Mouse (Mus musculus) c-Kit-positive CD71-positive TER-119-positive erythroid progenitor cells, embryonic 14.5 days (primary cell): ENCODE measurements at regions not wholly inside any gene's neighbourhood (a gene's known extent, or its start where the extent isn't known, plus 50 kb on each side); places are given as distances from the start of the nearest gene placed in this dataset.

Experiments used
- DNase-seq: peaks from one replicate; pipeline ENCODE4 v3.0.0-alpha.2; 2013; ENCODE audit warnings: low spot score

GRCm38 (mm10) chr9:85451349-85451748, 124.2 kb upstream of the Tent5a start:
- no peak for DNase-seq

GRCm38 (mm10) chr9:85450877-85451276, 123.7 kb upstream of the Tent5a start:
- no peak for DNase-seq

- DNase-seq, result no peak
These were observed 122.3 kb upstream of the Tent5a start for GRCm38 (mm10) chr9:85449493-85449892.

- DNase-seq, result no peak
These were observed 115.8 kb upstream of the Tent5a start for GRCm38 (mm10) chr9:85442761-85443505.

GRCm38 (mm10) chr9:85439664-85440063, 112.5 kb upstream of the Tent5a start:
- no peak for DNase-seq

GRCm38 (mm10) chr9:85432220-85432619, 105.1 kb upstream of the Tent5a start:
- no peak for DNase-seq

- DNase-seq, result no peak
These were observed 99.7 kb upstream of the Tent5a start for GRCm38 (mm10) chr9:85426809-85427208.

GRCm38 (mm10) chr9:85423908-85424307, 96.8 kb upstream of the Tent5a start:
- no peak for DNase-seq

- no peak for DNase-seq
These were observed 87.2 kb upstream of the Tent5a start for GRCm38 (mm10) chr9:85414391-85414790.

GRCm38 (mm10) chr9:85413813-85414212, 86.7 kb upstream of the Tent5a start:
- DNase-seq, result no peak

GRCm38 (mm10) chr9:85410643-85411296, 83.6 kb upstream of the Tent5a start:
- DNase-seq, result no peak

GRCm38 (mm10) chr9:85409974-85410506, 82.9 kb upstream of the Tent5a start:
- no peak for DNase-seq

GRCm38 (mm10) chr9:85408461-85408860, 81.3 kb upstream of the Tent5a start:
- DNase-seq, result no peak

GRCm38 (mm10) chr9:85407592-85407991, 80.4 kb upstream of the Tent5a start:
- no peak for DNase-seq

GRCm38 (mm10) chr9:85401736-85402135, 74.6 kb upstream of the Tent5a start:
- no peak for DNase-seq

GRCm38 (mm10) chr9:85400600-85401313, 73.6 kb upstream of the Tent5a start:
- no peak for DNase-seq

GRCm38 (mm10) chr9:85394975-85395374, 67.8 kb upstream of the Tent5a start:
- no peak for DNase-seq

- no peak for DNase-seq
These were observed 64.1 kb upstream of the Tent5a start for GRCm38 (mm10) chr9:85391283-85391682.

GRCm38 (mm10) chr9:85388775-85389393, 61.7 kb upstream of the Tent5a start:
- no peak for DNase-seq

GRCm38 (mm10) chr9:85382413-85382812, 55.3 kb upstream of the Tent5a start:
- DNase-seq, result no peak

- no peak for DNase-seq
These were observed 53.6 kb upstream of the Tent5a start for GRCm38 (mm10) chr9:85380756-85381155.

GRCm38 (mm10) chr9:85379135-85379534, 52.0 kb upstream of the Tent5a start:
- no peak for DNase-seq
